Mouse (Mus musculus) cerebellum, adult 18-20 months (tissue): ENCODE results near the gene Otx1.

ENCODE experiments used
- DNase-seq, 2 experiments: peaks; one replicate each; pipeline ENCODE4 v3.0.0; 2021

Otx1 gene

DNA sequence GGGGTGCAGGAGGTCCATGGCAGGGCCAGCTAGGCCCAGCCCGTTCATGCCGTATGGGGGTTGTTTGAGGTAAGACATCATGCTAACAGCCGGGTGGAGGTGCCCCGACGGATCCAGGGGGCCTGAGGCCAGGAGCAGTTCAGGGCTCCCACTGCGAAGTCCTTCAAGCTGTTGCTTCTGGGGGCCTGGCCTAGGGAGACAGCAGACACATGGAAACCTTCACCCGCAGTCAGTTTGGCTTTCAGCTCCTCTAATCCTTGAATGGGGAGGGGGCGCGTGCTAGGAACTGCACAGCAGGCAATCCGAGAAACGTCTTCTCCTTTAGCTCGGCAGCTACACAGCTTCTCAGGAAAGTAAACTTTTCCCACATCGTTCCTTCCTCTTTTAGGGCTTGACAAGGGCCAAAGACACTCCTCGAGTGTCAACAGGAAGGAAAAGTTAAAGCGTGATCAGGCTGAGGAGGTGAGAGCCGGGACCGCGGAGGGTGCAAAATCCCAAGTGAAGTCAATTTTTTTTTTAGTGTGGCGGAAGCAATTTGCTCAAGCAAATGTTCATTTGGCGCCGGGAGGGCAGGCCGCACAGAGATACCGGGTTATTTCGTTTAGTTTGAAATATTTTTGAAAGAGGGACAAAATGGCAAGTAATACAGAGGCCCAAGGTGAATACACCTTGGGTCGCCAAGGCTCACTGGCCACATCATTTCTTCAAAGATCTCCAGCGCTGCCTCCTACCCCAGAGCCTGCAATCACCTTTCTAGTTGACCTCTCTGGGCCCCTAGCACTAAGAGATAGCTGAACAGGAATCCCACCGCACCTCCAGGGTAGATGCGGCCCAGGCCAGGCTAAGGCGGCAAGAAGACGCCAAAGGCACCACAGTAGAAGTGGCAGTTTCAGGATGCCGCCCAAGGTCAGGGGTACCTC lies 3.0 kb downstream of the Otx1 start:
- peak; percentile 2 to 9 for DNase-seq

DNA sequence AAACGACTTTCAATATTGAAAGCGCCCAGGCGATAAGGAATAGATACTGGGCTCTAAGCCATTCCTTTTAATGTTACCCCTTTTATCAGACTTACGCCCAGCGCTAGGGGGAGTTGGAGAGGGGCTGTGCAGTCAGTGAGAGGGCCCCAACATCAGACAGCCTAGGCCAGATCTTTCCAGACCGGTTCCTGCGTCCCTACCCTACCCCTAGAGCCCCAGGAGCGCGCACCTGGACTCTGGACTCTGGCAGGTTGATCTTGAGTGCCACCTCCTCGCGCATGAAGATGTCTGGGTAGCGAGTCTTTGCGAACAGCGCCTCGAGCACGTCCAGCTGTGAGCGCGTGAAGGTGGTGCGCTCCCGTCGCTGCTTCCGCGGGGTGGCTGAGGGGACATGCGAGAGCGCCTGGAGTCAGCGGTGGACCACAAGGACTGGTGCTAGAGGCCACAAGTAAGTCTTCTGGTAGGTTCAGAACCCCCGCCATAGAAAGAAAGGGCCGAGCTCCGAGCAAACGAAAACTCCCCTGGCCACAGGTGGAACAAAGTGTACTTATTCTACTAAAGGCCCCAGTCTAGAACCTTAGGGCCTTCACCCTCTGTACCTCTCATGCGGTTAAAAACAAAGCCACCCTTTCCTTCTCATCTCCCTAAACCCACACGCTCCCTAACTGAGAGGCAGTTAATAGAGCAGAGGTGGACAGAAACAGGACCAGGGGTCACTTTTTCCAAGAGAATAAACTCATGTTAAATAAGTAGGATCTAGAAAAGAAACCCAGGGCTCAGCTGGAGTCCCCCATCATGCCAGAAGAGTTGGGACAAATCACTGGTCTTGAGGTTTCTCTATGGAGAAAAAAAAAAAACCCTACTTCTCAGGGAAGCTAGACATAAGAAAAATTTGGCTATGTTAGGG lies 4.3 kb downstream of the Otx1 start:
- DNase-seq, result no peak

DNA sequence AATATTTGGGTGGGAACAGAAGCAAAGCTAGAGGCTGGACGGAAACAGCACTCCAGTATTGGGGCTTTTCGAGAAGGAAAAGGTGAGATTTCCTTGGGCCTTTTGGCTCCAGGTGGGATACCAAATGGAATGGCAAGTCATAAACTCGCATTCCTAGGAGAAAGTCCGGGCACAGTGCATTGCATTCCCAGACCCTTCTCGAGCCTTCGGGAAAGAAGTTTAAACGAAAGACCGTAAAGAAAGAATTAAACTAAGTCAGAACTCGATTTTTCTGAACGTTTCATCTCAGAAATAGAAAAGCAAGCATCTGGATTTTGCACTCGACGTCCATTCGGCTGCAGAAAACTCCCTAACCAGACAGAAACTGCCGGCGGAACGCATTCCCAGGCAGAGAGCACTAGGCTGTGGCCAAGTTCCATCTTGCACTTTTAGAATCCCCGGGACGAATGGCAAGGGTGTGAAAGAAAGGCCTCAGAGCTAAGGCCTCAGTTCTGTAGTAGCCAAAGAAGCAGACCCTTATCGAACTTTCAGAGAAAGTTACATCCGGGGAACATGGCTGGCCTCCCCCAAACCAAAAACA lies 5.0 kb downstream of the Otx1 start:
- DNase-seq, result peak in 1 of 2 experiments; percentile 18

DNA sequence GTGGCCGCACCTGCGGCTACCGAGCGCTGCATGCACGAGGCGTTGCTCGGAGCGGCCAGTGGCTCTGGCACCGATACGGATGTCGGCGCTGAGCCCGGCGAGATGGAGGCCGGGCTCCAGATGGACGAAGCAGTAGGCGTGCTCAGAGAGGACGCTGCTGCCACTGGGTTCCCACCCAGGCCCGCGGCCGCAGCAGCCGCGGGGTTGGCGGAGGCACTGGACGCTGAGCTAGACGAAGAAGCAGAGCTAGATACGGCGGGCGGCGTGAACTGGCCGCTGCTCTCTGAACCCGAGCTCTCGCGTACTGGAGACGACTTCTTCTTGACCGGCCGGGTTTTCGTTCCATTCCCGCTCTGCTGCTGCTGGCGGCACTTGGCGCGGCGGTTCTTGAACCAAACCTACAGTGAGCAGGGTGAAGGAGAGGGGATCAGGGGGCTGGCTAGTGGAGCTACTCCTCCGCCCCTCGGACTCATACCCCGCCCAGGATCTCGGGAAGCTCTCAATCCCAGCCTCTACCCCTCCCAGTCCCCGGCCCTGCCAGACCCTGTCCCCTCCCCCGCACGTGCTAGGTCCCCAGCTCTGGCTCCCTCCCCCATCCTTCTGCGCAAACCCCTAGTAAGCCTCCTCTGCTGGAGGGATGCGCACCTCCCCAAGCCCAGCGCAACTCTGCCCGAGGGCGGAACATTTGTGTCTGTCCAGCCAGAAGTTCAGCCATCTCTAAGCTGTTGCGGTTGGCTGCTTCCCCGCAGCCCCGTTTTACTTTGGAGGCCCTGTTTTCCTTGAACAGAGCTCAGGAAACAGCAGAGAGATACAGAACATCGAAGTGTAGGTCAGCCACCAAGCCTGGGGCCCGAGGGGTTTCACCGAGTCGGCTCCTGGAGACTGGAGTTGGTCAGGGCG lies 5.8 kb downstream of the Otx1 start:
- peak; percentile 3 to 33 for DNase-seq

GRCm38 (mm10) chr11:21996325-21996647 lies 6.4 kb downstream of the Otx1 start:
- DNase-seq, result no peak

DNA sequence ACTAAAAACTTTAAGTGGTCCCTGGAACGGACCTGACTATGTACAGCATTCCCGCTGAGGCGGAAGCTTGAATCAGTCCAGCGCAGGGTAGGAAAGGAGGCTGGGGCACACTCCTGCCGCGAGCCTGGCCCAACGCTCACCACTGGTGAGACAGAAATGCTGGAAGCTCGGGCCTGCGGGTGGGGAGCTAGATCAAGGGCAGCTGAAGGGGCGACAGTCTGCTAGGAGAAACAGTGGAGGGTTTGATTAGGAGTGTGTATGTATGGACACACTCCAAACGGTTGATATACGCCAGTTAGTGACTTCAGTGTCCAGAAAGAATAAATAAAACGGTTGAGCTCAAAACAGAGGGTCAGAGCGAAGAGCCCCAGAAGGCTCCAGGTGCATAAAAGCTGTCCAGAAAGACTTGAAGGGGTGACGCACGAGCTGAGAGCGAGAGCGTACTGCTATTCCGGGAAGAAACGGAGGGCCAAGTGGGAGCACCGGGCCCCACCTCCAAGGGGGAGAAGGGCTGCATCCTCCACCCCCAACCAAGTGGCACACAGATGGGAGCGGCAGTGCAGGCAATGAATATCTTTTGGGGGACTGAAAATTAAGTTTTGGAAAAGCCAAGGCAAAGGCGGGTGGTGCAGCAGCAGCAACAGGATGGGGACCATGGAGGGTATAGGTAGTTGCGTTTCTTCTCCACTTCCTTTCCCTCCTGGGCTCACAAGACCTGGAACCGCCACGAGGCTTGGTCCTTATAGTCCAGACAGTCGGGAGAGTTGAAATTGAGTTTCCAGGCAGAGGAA lies 7.0 kb downstream of the Otx1 start:
- DNase-seq, result peak in 1 of 2 experiments; percentile 7

GRCm38 (mm10) chr11:21994377-21995370 lies 8.0 kb downstream of the Otx1 start:
- peak in 1 of 2 experiments; percentile 9 for DNase-seq

GRCm38 (mm10) chr11:21993597-21994376 lies 8.9 kb downstream of the Otx1 start:
- DNase-seq, result peak; percentile 2 to 33

DNA sequence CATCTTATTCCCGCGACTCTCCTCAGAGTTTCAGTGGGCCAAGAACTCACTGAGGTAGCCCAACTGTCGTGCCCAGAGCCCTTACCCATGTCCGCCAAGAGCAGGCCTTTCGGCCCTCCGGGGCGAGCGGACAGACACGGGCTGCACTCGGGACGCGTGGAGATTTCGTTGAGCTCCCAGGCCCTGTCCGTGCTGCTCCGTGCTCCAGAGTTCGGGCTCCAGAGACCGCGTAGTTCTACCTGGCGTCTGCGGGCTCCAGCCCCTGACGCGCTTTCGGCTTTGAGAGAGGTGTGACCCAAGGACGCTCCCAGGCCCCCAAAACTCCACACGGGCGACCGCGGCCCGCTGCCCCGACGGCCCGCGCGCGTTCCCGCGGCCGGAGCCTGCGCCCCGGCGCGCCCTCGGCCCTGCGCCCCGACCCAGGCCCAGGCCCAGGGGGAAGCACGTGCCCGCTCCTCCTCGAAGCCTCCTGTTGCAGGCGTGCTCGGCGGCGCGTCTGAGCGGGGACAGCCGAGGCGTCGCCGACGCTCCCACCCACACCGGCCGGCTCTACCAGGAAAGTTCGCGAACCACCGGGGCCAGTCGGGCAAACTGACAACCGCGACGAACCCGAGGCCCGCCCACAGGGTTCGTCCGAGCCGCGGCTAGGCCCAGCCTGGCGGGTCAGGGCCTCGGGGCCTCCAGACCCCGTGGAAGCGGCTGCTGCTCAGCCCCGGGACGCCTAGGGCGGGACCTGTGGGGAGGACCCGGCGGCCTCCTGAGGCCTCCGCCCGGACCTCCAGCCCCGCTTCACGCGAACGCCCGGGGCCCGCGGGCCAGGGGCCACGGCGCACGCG lies 9.7 kb downstream of the Otx1 start:
- peak in 1 of 2 experiments; percentile 11 for DNase-seq

DNA sequence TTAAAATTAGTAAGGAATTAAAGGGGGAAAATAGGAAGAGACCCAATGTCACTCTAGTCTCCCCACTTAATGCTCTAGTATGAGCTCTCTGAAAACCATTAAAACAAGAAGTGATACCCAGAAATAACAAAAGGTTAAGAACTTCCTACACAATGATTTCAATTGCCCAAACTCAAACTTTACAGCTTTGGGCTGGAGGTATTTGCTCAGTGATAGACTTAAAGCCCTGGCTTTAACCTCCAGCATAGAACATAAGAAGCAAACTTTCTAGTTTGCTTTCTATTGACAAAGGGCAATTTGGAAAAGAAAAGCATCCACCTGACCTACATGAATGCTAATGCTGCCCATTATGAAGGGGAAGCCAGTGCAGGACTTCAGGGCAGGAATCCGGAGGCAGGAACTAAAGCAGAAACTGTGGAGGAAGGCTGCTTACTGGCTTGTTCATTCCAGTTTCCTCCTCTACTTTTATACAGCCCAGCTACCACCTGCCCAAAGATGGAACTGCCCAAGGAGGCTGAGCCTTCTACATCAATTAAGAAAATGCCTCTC lies 14.2 kb downstream of the Otx1 start:
- DNase-seq, result no peak

DNA sequence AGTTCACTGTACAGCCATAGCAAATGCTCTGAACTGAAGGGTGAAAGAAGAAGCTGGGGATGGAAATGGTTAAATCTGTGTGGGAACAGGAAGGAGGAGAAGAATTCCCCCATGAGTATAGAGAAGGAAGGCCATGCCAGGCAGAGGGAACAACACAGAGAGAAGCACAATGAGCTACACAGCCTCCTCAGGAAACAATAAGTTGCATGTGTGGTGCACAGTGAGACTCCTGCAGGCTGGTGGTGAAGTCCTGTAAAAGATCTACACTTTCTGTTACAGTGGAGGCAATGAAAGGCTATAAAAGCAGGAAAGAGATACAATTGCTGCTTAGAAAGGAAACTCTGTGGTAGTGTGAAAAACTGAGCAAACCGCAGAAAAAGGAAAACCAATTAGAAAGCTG lies 17.6 kb downstream of the Otx1 start:
- no peak for DNase-seq

- DNase-seq, result no peak
Observed at GRCm38 (mm10) chr11:21974005-21974531, 28.6 kb downstream of the Otx1 start.

GRCm38 (mm10) chr11:21973597-21973996 lies 29.1 kb downstream of the Otx1 start:
- no peak for DNase-seq

GRCm38 (mm10) chr11:21968922-21969321 lies 33.8 kb downstream of the Otx1 start:
- no peak for DNase-seq

DNA sequence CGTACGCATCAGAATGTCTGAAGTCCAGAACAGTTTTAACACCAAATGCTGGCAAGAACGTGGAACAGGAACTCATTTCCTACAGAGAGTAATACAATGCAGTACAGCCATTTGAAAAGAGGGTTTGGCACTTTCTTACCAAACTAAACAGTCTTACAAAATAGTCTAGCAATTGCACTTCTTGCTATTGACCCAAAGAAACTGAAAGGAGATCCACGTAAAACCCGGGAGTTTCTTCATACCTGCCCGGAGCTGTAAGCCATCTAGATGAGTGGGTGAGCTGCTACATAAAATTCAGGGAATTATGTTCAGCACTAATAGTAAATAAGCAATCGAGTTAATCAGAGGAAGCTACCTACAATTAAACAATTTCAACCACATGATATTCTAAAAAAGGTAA lies 47.5 kb downstream of the Otx1 start:
- no peak for DNase-seq

- no peak for DNase-seq
Observed at GRCm38 (mm10) chr11:21951657-21952237, 51.0 kb downstream of the Otx1 start.

GRCm38 (mm10) chr11:21950094-21950493 lies 52.6 kb downstream of the Otx1 start:
- DNase-seq, result no peak
